Mouse (Mus musculus): ENCODE results near the gene Dapk1.

The Dapk1 gene

GRCm38 (mm10) chr13:60616036-60616435, 14.3 kb downstream of the Dapk1 start:
- no peak for DNase-seq (ENCODE audit: low spot score in 2 of 2)

- DNase-seq (ENCODE audit: low spot score in 2 of 2), result no peak
Observed at GRCm38 (mm10) chr13:60618287-60618686, 16.5 kb downstream of the Dapk1 start.

- no peak for DNase-seq (ENCODE audit: low spot score in 2 of 2)
Observed at GRCm38 (mm10) chr13:60619723-60620122, 18.0 kb downstream of the Dapk1 start.

- DNase-seq (ENCODE audit: low spot score in 2 of 2), result no peak
Observed at GRCm38 (mm10) chr13:60621411-60621965, 19.7 kb downstream of the Dapk1 start.

GRCm38 (mm10) chr13:60625581-60625980, 23.8 kb downstream of the Dapk1 start:
- no peak for DNase-seq (ENCODE audit: low spot score in 2 of 2)

GRCm38 (mm10) chr13:60627843-60628656, 26.3 kb downstream of the Dapk1 start:
- no peak for DNase-seq (ENCODE audit: low spot score in 2 of 2)

GRCm38 (mm10) chr13:60628657-60628950, 26.9 kb downstream of the Dapk1 start:
- DNase-seq (ENCODE audit: low spot score in 2 of 2), result no peak

- no peak for DNase-seq (ENCODE audit: low spot score in 2 of 2)
Observed at GRCm38 (mm10) chr13:60629419-60629818, 27.7 kb downstream of the Dapk1 start.

- no peak for DNase-seq (ENCODE audit: low spot score in 2 of 2)
Observed at GRCm38 (mm10) chr13:60633945-60634344, 32.2 kb downstream of the Dapk1 start.

- no peak for DNase-seq (ENCODE audit: low spot score in 2 of 2)
Observed at GRCm38 (mm10) chr13:60635636-60636035, 33.9 kb downstream of the Dapk1 start.

GRCm38 (mm10) chr13:60639482-60640055, 37.8 kb downstream of the Dapk1 start:
- DNase-seq (ENCODE audit: low spot score in 2 of 2), result no peak

- no peak for DNase-seq (ENCODE audit: low spot score in 2 of 2)
Observed at GRCm38 (mm10) chr13:60640420-60640819, 38.7 kb downstream of the Dapk1 start.

GRCm38 (mm10) chr13:60644457-60644889, 42.7 kb downstream of the Dapk1 start:
- no peak for DNase-seq (ENCODE audit: low spot score in 2 of 2)

- DNase-seq (ENCODE audit: low spot score in 2 of 2), result no peak
Observed at GRCm38 (mm10) chr13:60646791-60647190, 45.0 kb downstream of the Dapk1 start.

GRCm38 (mm10) chr13:60648350-60648749, 46.6 kb downstream of the Dapk1 start:
- DNase-seq (ENCODE audit: low spot score in 2 of 2), result no peak

GRCm38 (mm10) chr13:60650000-60650399, 48.3 kb downstream of the Dapk1 start:
- DNase-seq (ENCODE audit: low spot score in 2 of 2), result no peak

GRCm38 (mm10) chr13:60654017-60654565, 52.3 kb downstream of the Dapk1 start:
- no peak for DNase-seq (ENCODE audit: low spot score in 2 of 2)

GRCm38 (mm10) chr13:60655246-60655645, 53.5 kb downstream of the Dapk1 start:
- DNase-seq (ENCODE audit: low spot score in 2 of 2), result no peak

GRCm38 (mm10) chr13:60659600-60659999, 57.9 kb downstream of the Dapk1 start:
- DNase-seq (ENCODE audit: low spot score in 2 of 2), result no peak

GRCm38 (mm10) chr13:60660056-60660455, 58.3 kb downstream of the Dapk1 start:
- DNase-seq (ENCODE audit: low spot score in 2 of 2), result no peak

- DNase-seq (ENCODE audit: low spot score in 2 of 2), result no peak
Observed at GRCm38 (mm10) chr13:60660711-60661261, 59.0 kb downstream of the Dapk1 start.

- DNase-seq (ENCODE audit: low spot score in 2 of 2), result no peak
Observed at GRCm38 (mm10) chr13:60662493-60663177, 60.9 kb downstream of the Dapk1 start.

Measured in spleen, postnatal 10 days (tissue).